ENCODE assay signal across 12 mouse cellular contexts in the genomic region with DNA sequence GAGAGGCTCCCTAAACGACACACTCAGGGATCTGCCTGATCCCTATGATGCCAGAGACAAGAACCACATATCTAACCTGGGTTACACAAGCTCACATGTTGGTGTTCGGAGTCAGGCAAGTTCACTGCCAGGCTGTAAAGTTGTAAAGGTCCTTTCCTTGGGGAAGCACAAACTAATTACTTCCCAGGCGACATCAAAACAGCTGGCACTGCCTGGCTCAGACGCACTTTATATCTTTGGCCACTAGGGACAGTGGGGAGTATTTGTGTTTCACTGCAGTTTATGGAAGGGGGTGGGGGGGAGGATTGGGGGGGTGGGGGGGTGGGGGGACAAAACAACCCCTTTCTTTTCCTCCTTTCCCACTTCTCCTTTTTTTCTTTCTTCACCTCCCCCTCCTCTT. TPM values are rescaled to one million over a fixed set of nuclear protein-coding genes. Genes with fewer than 3 reads are reported as not detected.
A peak's percentile ranks its signal among the peaks of the same experiment; 100 is the strongest.
DNase-seq lines count a peak whose midpoint lies in the region; ATAC-seq and TF ChIP-seq lines count a peak whose summit lies in the region.
"Had no signal": no experiment of that assay in that cellular context is flagged by ENCODE, and none has a peak within 500 bp of the region (broad histone marks: within the 10 kb centered on the region; RNA-seq: fewer than 3 reads in every experiment).

No protein-coding gene starts in this region.

- no peak for TF ChIP-seq POLR2A in cortical plate, adult 2 months (IDR thresholded peaks at IDR 0.05; ENCODE audit: extremely low read depth, insufficient read depth, low read length)

- peaks cover 2% of the 10 kb centered on the region; the same call in 1 of the 2 replicates for H3K4me1 ChIP-seq in forebrain, postnatal 0 days (ENCODE audit: insufficient read depth)
- H3K4me1 ChIP-seq in forebrain, embryonic 10.5 days = peaks cover 6% of the 10 kb centered on the region
- peaks cover 3% of the 10 kb centered on the region; the same call in 1 of the 2 replicates for H3K4me1 ChIP-seq in cortical plate, adult 2 months (ENCODE audit: control insufficient read depth, insufficient read depth, low read length)

- WGBS in forebrain, postnatal 0 days = 44% methylated on average over 4 of the region's 4 CpGs
- WGBS in forebrain, embryonic 10.5 days = 48% methylated on average over 4 of the region's 4 CpGs

- H3K4me2 ChIP-seq in forebrain, postnatal 0 days (ENCODE audit: low read depth) = no peak overlapping the region
- H3K4me2 ChIP-seq: hindbrain, embryonic 14.5 days; liver, embryonic 13.5 days had no signal

- no peaks in the 10 kb centered on the region for H3K9me3 ChIP-seq in forebrain, postnatal 0 days (ENCODE audit: low read length)
- no peaks in the 10 kb centered on the region for H3K9me3 ChIP-seq in forebrain, embryonic 10.5 days
- H3K9me3 ChIP-seq: liver, embryonic 13.5 days had no signal

- ATAC-seq in forebrain, postnatal 0 days = no peak
- ATAC-seq in activated CD4-positive, CD25-positive, alpha-beta regulatory T cell, adult 4 months = no peak

- H3K27ac ChIP-seq in forebrain, postnatal 0 days (ENCODE audit: low read depth, low read length) = no peak overlapping the region
- H3K27ac ChIP-seq in forebrain, embryonic 10.5 days = no peak overlapping the region
- no peak overlapping the region for H3K27ac ChIP-seq in left cerebral cortex, adult 2 months
- H3K27ac ChIP-seq in cortical plate, adult 2 months (ENCODE audit: insufficient read depth, low read length) = no peak overlapping the region
- H3K27ac ChIP-seq: hindbrain, embryonic 14.5 days; liver, embryonic 13.5 days had no signal

- H3K4me3 ChIP-seq in forebrain, postnatal 0 days (ENCODE audit: low read depth, low read length) = no peak overlapping the region
- no peak overlapping the region for H3K4me3 ChIP-seq in forebrain, embryonic 10.5 days
- H3K4me3 ChIP-seq in left cerebral cortex, adult 2 months = no peak overlapping the region
- H3K4me3 ChIP-seq in cortical plate, adult 2 months (ENCODE audit: insufficient read depth, low read length) = no peak overlapping the region
- H3K4me3 ChIP-seq: liver, embryonic 13.5 days had no signal

- no peaks in the 10 kb centered on the region for H3K36me3 ChIP-seq in forebrain, postnatal 0 days (ENCODE audit: insufficient read depth)
- no peaks in the 10 kb centered on the region for H3K36me3 ChIP-seq in forebrain, embryonic 10.5 days (replicated peaks)
- H3K36me3 ChIP-seq: liver, embryonic 13.5 days had no signal

- intact Hi-C loops in left cerebral cortex, adult 2 months (cut with DNase I) = no loop called here

- TF ChIP-seq CTCF in forebrain, postnatal 0 days (IDR thresholded peaks at IDR 0.05; ENCODE audit: low read depth) = peak; percentile 43
- TF ChIP-seq CTCF in left cerebral cortex, adult 2 months (IDR thresholded peaks at IDR 0.05) = peak; percentile 33
- 0 out of 2 replicates have a peak, but pooled peaks have one; percentile 7 for TF ChIP-seq CTCF in cortical plate, adult 2 months (IDR thresholded peaks at IDR 0.05; ENCODE audit: extremely low read depth, insufficient read depth, low read length)

- peaks cover 4% of the 10 kb centered on the region; the same call in 1 of the 2 replicates for H3K27me3 ChIP-seq in forebrain, postnatal 0 days (ENCODE audit: insufficient read depth, low read length)
- H3K27me3 ChIP-seq in forebrain, embryonic 10.5 days (ENCODE audit: poor library complexity, severe bottlenecking) = peaks cover 15% of the 10 kb centered on the region
- H3K27me3 ChIP-seq: liver, embryonic 13.5 days had no signal

- DNase-seq in forebrain, postnatal 0 days = peak; percentile 6
- DNase-seq in forebrain, embryonic 10.5 days (ENCODE audit: extremely low spot score, low spot score) = no peak
- DNase-seq in left cerebral cortex, adult 2 months (ENCODE audit: extremely low spot score in 1 of 2, low spot score in 2 of 2) = no peak
- no peak for DNase-seq in left cerebral cortex, adult 8-10 months (ENCODE audit: low spot score in 2 of 2)
- peak; percentile 10 for DNase-seq in A20 (ENCODE audit: low read depth, low spot score)
- no peak for DNase-seq in cerebellum, adult 8-10 months
- DNase-seq: cerebellum, adult 2 months; layer of hippocampus, adult 9-11 months; liver, embryonic 13.5 days had no signal

- no peak overlapping the region for H3K9ac ChIP-seq in forebrain, postnatal 0 days
- H3K9ac ChIP-seq: hindbrain, embryonic 14.5 days; liver, embryonic 13.5 days had no signal

RNA-seq across cellular contexts. Expression of a gene that starts 54.6 kb away (rescaled TPM):
- 7.5 and 16.3 TPM in 2 replicates for total RNA-seq in forebrain, postnatal 0 days (2014; rRNA removed)
- 5.9 and 10.5 TPM in 2 replicates for polyA plus RNA-seq in forebrain, postnatal 0 days (2015; fragmentation: Nextera tagmentation; extraction: Ambion mirVana)
- polyA plus RNA-seq in forebrain, embryonic 10.5 days (2016; fragmentation: Nextera tagmentation; extraction: Ambion mirVana) = 23.0 and 25.3 TPM in 2 replicates
- 1 to 10 TPM in 1 of 2 experiments, under 1 TPM in 1; 0.25 to 1.1 TPM for total RNA-seq in left cerebral cortex, adult 2 months (2021)
- 1 to 10 TPM in 1 of 4 experiments, under 1 TPM in 3; 0.48 to 1.3 (median 0.56) TPM for total RNA-seq in left cerebral cortex, adult 8-10 months (2022)
- polyA plus RNA-seq in cortical plate, adult 2 months (2012; rRNA removed) = 0.40 and 0.50 TPM in 2 replicates
- not detected for polyA plus RNA-seq in activated CD4-positive, CD25-positive, alpha-beta regulatory T cell, adult 4 months (2017; shearing (Covaris generic))

RNA-seq across cellular contexts. Expression of a gene that starts 58.4 kb away (rescaled TPM):
- 1.8 and 3.2 TPM in 2 replicates for total RNA-seq in forebrain, postnatal 0 days (2014; rRNA removed)
- 2.0 and 3.0 TPM in 2 replicates for polyA plus RNA-seq in forebrain, postnatal 0 days (2015; fragmentation: Nextera tagmentation; extraction: Ambion mirVana)
- 0.63 TPM in 2 replicates for polyA plus RNA-seq in forebrain, embryonic 10.5 days (2016; fragmentation: Nextera tagmentation; extraction: Ambion mirVana)
- total RNA-seq in left cerebral cortex, adult 2 months (2021) = 10 to 100 TPM; 11.0 to 18.8 TPM
- 10 to 100 TPM; 12.9 to 14.8 (median 14.0) TPM for total RNA-seq in left cerebral cortex, adult 8-10 months (2022)
- polyA plus RNA-seq in cortical plate, adult 2 months (2012; rRNA removed) = 9.4 and 14.0 TPM in 2 replicates
- polyA plus RNA-seq in activated CD4-positive, CD25-positive, alpha-beta regulatory T cell, adult 4 months (2017; shearing (Covaris generic)) = not detected

Comparison
In these comparisons a context has a peak if more than half of its experiments do, and no peak if none do; other contexts are left out.
1. DNase-seq: peak in forebrain, postnatal 0 days (single experiment) and A20 (single experiment); none in forebrain, embryonic 10.5 days (single experiment), left cerebral cortex, adult 2 months (0 of 2), left cerebral cortex, adult 8-10 months (0 of 2) and cerebellum, adult 8-10 months (single experiment).
2. Peak in every context shown above with its lines, with median percentiles within 50 percentile points of each other: CTCF ChIP-seq.